Mouse (Mus musculus): Measurements from ENCODE around the gene Pagr1a.

- TF ChIP-seq CTCF (IDR thresholded peaks at IDR 0.05; ENCODE audit: control insufficient read depth, insufficient read depth, insufficient read length) (no peak), MAX (IDR thresholded peaks at IDR 0.05) (no peak), FOSL1 (IDR thresholded peaks at IDR 0.05; ENCODE audit: insufficient read depth, low read length, poor library complexity, severe bottlenecking) (no peak), MYOD1 (IDR thresholded peaks at IDR 0.05; ENCODE audit: control insufficient read depth, insufficient read length, low read depth) (no peak), MYOG (IDR thresholded peaks at IDR 0.05; ENCODE audit: control insufficient read depth, extremely low read depth, insufficient read length) (no peak), CEBPB (IDR thresholded peaks at IDR 0.05; ENCODE audit: low read depth) (no peak)
Measured at GRCm38 (mm10) chr7:127012374-127012773, 4.8 kb downstream of the Pagr1a start.

Data from C2C12 (cell line).